Mouse (Mus musculus) neutrophil, adult 5-6 weeks (primary cell): ENCODE measurements around the gene Gpt2. TPM values are rescaled to one million over a fixed set of nuclear protein-coding genes. Genes with fewer than 3 reads are reported as not detected.

Source experiments
- ATAC-seq: fragments of 151-379, 151-347 bp; 2 replicates; pipeline ENCODE4 v1.8.0; 2017; ENCODE audit warnings: mild to moderate bottlenecking, moderate TSS enrichment; ENCODE audit not compliant: insufficient number of reproducible peaks, poor library complexity, low FRiP score, severe bottlenecking; ENCODE audit errors: extremely low read depth
- total RNA-seq: library from RNA; stranded (forward); fragments of 200-1000 nt; gene quantifications from 2 replicates; pipeline ENCODE4 v1.2.3, GENCODE M21; 2017

Gpt2 gene
- total RNA-seq, 1 experiment from 2014 or later: 5.6 TPM

DNA sequence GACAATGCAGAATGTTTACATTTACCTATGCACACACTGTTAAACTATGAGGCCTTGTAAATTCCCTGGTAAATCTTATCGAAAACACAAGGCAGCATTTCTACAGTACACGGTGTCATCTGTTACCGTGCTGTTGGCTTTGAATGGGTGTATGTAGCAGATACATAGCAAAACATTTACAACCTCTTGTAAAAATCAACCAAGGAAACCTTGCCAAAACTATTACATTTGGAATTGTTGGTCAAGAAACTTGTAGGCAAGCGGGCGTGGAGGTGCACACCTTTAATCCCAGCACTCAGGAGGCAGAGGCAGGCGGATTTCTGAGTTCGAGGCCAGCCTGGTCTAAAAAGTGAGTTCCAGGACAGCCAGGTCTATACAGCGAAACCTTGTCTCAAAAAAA lies 71.0 kb downstream of the Gpt2 start:
- no peak for ATAC-seq

DNA sequence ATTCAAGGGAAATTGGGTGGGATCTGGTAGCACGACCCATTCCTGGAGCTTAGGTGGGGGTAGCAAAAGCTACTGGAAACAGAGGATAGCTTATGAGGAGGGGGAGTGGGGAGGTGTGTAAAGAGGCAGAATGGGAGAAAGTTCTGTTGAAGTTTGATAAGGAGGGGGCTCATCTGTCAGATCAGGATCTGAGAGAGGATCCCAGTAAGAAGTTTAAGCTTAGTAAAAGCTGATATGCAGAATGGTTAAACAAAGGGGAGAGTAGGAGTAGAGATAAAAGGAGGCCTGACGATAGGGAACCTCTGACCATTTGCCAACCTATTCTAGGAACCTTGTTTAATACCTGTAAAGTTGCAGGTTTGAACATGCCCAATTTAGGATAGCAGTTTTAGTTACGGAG lies 72.8 kb downstream of the Gpt2 start:
- no peak for ATAC-seq

DNA sequence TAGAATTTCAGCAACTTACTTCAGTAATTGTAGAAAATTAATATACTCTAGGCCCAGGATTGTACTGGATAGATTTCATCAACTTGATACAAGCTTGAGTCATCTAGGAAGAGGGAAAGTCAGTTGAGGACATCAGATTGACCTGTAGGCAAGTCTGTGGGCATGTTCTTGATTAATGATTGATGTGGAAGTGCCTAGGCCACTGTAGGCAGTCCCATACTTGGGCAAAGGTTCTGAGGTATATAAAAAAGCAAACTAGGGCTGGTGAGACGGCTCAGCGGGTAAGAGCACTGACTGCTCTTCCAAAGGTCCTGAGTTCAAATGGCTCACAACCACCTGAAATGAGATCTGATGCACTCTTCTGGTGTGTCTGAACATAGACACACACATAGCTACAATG lies 75.4 kb downstream of the Gpt2 start:
- no peak for ATAC-seq

DNA sequence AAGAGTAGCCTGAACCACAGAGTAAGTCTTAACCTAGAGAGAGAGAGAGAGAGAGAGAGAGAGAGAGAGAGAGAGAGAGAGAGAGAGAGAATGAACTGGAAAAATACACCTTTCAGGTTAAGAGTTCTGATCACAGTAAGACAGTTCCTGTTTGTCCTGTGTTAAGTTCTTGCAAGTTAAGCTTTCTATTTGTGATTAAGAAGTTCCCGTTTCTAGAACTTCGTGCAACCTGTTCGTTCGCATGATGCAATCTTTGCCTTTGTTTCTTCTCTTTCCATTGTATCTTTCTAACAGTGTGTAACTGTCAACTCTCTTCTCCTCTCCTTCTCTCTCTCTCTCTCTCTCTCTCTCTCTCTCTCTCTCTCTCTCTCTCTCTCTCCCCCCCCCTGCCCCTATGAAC lies 78.1 kb downstream of the Gpt2 start:
- peak; percentile 70; the same call in 1 of the 2 replicates for ATAC-seq

DNA sequence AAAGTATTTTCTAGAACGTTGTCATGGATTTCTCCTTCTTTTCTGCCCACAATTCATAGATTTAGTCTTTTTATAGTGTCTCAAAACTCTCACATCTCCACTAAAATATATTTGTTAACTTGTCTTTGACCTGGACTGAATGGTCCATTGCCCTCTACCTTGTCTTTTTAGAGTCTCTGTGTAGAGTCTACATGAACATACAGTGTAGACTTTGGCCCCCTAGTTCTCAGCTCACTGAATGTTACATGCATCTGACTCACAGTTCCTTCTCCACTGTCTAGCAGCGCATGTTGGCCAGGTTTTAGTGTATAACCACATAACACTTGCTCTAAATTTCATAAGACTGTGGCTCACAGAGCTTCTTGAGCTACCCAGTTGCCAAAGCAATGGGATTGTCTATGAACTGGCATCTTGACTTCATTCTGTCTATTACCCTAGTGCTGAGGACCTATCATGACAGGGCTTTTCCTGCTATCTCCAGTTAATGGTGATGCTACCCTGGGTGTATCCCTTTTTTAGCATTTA lies 81.7 kb downstream of the Gpt2 start:
- no peak for ATAC-seq

Other genes starting within 250 kb of the Gpt2 start
- gene Orc6, start 192.9 kb upstream of the Gpt2 start, total RNA-seq: 20.3 and 21.1 TPM in 2 replicates
- 79.3 and 86.3 TPM in 2 replicates for gene Vps35, start 192.8 kb upstream of the Gpt2 start, total RNA-seq
- 0.25 and 0.47 TPM in 2 replicates for gene Mylk3, start 106.2 kb upstream of the Gpt2 start, total RNA-seq
- 13.3 and 28.9 TPM in 2 replicates for gene 4921524J17Rik, start 59.7 kb upstream of the Gpt2 start, total RNA-seq
- gene Dnaja2, start 62.8 kb downstream of the Gpt2 start, total RNA-seq: 104 and 118 TPM in 2 replicates
- 0.70 and 0.74 TPM in 2 replicates for gene Neto2, start 208.3 kb downstream of the Gpt2 start, total RNA-seq